Mouse (Mus musculus) natural killer cell, adult 2 months (primary cell): ENCODE measurements around the gene Henmt1.

Source experiments
- DNase-seq, 2 experiments: peaks; one replicate each; pipeline ENCODE4 v3.0.0; 2022; ENCODE audit warnings: low spot score in 2 of 2

The Henmt1 gene

DNA sequence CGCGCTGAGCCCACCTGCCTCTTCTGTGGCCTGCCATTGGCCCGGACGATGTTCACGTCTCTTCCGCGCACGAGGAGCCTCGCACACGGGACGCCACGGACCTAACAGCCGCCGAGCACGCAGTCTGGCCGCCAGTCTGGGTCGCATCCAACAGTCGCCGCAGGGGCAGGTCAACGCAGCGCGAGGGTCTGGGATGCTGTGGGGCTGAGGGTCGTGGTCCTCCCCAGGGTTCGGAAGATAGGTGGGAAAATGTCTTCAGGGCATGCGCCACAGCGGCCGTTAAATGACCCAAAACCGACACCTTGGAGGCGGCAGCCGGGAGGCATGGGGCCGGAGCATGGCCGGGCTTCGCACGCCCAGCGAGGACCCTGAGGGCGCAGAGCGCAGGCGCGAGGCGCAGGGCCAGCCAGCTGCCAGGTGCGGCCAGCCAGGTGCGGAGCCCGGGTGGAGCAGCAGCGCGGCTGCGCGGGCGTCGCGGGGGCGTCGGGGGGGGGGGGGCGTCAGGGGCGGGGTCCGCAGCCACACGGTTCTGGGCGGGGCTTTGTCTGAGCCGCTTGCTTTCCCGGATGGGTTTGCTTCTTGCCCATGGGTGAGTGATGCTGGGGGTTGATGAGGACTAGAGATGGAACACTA is 444 bp downstream of the Henmt1 start, which contains the start of gene Gm9857:
Gene Gm9857 (minus strand): TSS at position 445 of the 633 bp plus-strand sequence.
- no peak for DNase-seq

DNA sequence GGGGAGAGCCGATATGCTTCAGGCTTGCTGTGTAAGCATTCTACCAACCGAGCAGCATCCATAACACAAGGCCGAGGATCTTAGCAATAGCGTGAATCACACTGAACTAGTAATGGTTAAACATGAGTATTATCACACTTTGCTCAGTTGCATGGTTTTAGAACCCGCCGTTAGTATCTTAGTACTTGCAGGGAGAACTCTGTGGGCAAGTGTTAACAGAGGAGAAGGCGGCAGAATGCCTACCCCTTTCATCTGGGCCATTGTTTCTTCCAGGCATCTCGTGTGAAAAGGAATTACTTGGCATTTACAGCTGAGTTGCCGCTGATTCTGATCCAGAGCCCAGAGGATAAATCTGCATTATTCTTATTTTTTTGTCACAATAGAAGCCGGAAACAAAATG is 1.3 kb downstream of the Henmt1 start:
- no peak for DNase-seq

DNA sequence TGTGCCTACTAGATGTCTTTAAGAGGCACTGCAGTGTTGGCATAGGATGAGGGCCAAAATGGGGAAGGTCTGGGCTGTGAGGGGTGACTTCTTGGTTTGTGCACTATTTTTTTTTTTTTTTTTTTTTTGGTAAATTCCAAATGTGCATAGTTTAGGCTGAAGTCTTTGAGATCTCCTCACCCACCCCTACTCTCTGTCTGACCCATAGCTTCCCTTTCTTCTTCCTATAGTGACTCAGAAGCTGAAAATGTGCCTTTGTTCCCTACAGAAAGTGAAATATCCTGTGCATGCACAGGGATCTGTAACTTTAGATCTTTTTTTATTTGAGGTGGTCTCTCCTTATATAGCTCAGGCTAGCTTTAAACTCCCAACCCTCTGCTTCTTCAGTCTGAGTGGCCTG is 18.3 kb downstream of the Henmt1 start:
- DNase-seq: no peak

DNA sequence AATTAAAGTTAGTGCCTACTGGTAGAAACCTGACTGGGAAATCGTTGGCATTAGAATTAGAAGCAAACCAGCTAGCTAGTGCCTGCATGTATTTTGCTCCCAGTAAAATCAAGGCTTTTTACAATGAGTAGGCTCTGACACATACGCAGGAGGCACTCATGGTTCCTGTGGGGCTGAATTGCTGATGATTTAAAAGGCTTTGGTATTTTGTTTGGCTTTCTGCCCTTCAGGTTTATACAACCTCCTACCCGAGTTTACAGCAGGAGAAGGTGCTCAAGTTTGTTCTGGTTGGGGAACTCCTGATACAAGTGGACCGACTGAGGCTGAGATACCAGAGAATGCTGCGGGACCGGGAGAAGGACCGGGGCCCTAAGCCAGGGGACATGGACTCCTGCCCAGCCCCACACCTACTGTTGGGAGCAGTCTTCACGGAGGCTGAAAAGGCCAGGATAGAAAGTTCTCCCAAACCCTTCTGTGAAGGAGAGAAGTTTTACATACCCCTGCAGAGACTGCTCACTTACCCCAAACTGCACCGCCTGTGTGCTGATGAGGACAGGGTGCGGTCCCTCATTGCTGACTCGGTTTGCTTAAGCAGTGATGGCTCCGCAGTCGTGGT is 20.1 kb downstream of the Henmt1 start:
- DNase-seq: no peak

DNA sequence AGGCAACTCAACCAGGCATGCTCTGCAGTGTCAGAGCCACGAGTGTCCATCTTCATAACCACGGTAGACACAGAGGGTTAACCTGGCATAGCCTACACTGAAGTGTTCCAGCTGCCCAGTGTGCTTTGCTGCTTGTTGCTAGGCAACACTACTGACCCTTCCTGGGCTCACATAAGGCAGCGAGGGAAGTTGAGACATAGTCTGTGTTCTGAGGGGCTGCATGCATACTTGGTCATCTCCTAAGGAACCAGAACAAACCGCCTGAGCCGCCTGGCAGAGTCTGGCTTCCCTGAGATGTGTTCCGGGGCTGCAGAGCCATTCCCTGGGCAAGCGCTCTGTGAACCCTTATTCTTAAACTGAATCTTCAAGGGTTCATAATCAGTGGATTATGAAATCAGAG is 21.6 kb downstream of the Henmt1 start:
- DNase-seq: no peak

DNA sequence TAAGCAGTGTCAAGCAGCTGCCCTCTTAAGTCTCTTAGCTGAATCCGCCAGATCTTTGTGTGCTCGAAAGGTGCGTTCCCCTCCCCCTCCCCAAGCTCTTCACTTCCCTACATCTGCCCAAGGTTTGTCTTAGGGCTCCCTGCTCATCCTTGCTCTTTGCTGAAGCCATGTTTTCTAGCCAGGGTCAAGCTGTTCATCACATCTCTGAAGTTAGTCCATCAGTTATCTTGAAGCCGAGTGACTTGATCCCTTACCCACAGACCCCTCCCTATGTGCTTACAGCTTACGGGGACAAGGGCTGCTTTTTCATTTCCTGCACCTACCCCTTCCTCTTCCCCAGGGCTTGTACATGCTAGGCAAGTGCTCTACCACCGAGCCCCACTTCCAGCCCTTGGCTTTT is 22.0 kb downstream of the Henmt1 start:
- DNase-seq: no peak

DNA sequence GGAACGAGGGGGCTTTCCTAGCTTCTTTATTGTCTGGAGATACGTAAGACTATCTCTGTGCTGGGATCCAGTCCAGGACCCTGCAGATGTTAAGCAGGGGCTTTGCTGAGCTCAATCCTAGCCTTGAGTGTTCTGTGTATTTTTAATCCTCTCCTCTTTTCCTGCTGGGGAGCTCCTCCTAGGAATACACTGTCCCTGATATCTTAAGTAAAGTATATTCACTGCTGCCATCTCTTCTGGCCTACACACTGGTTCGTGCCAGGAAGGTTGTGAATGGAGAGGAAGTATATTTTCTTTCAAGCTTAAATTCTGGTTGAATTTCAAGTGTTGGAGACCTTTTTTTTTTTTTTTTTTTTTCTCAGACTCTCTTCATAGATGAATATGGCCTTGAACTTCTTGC is 23.6 kb downstream of the Henmt1 start:
- DNase-seq: no peak

DNA sequence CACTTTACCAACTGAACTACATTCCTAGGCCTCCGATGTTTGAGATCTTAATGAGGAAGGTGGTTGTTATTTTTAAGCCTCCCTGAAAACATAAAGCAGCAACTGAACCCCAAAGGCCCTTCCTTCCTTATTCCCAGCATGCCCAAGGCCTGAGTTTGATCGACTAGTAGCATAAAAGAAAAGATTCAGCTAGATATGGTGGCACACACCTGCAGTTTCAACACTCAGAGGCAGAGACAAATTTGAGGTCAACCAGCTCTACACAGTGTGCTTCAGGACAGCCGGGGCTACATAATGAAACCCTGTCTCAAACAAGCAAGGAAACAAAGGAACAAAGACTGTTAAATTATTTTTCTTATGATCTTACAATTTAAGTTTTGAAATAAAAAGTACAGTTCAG is 24.1 kb downstream of the Henmt1 start:
- no peak for DNase-seq

DNA sequence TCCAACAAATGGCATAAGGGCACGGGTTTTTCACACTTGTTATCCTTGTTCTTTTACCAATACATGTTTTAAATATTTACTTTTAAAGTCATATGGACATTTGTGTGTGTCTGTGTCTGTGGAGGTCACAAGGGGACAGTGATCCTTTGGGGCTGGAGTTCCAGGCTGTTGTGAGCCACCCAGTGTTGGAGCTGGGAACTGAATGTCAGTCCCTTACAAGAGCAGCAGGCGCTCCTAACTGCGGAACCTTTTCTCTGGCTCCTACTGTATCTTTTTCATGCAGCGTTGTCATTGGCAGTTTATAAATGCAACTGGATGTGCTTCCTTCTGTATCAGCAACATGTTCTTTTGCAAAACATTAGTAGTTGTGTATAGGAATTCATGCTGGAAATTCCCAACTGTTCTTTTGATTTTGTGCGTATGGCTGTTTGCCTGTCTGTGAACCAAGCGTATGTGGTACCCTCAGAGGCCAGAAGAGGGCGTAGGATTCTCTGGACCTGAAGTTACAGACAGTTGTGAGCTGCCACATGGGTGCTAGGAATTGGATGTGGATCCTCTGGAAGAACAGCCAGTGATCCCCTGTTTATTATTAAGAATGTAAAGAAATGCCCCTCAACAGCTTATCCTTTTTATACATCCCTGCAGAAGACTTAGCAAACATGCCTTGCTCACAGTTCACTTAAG is 24.8 kb downstream of the Henmt1 start:
- DNase-seq: no peak

DNA sequence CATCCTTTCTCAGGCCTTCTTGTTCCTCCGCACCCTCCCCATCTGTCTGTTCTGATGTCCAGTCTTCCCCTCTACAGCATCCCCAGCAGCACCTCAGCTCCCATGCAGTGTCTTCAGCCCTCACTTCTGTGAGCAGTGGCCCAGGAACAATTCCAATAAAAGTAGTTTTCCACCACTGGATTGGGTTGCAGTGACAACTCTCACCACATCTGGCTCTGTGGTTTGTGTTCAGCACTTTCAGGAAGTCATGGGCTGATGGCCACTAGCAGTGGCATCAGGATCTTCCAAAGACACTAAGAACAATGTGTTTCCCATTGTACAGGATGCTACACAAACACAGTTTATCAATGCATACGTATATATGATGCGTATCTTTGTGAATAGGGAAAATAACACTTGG is 26.4 kb downstream of the Henmt1 start:
- DNase-seq: no peak

DNA sequence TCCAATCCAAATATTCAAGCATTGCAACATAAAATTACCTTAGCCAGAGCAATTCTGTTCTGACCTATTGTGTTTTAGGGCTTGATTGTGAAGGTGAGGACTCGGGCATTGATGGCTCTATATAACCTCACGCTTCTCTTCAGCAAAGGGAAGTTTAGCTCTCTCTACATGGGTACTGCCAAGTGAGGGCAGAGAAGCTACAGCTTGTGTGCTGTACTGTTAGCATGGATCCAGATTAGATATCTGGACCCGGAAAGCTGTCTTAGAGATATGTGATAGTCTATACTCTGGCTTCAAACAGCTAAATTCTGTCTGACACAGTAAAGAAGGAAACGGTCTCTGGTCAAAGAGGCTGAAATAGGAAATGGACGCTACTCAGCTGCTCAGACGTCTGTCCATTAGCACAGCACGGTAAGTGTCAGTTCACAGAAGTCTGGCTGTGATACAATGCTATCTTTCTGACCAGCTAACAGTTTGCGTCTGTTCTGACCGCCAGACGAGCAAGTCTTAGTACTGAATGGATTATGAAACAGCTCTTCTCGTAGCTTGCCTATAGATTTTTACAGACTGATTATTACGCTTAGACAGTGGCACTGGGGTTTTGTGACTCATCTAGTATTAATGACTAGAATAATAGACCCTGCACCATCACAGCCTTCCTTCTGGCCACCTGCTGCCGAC is 34.4 kb downstream of the Henmt1 start:
- DNase-seq: no peak

DNA sequence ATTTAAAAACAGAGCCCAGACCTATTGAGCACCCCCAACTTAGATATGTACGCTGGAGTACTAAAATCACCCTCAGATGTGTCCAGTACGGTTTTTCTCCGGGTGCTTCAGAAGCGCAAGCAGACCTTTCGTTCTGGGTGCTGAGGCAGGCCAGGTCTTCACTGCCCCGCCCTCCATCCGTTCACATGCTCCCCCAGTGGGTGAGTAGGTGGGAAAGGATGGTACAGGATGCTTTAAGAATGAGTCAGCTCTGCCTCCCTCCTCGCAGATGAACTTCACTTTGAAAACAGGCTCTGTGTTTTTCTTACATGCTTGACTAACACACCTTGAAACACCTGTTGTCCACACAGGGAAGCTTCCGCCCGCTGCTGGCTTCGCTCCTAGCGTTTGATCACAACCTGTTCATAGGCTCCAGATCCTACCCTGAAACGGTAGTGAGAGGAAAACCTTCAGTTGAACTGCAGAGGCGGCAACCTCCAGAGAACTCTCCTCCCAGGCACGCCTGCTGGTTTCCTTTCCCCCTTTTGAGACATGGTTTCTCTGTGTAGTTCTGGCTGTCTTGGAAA is 35.3 kb downstream of the Henmt1 start:
- DNase-seq: no peak

DNA sequence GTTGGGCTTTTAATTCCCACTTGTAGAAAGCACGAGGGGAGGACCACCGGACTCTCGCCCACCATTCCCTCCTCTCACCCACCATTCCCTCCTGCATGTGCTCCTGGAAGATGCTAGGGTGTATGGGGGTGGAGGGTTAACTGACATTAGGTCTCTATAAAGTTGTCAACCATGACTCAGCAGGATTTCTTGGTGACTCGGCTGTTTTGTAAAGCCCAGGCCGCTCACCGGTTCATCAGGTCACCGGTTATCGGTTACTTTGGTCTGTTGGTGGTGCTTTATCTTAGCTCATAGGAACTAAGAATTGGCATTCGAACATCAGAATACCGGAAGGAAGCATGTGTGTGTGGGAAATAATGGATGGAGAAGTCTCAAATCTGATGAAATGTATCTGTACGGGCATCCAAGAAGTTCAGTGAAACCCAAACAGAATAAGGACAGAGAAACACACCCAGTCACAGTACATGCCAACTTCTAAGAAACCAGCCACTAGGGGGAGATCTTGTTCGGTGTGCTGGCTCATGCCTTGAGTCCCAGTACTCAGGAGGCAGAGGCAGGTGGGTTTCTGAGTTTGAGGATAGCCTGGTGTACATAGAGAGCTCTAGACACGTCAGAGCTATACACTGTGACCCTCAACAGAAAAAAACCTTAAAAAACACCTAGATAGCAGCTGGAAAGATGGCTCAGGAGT is 37.8 kb downstream of the Henmt1 start:
- peak in 1 of 2 experiments; percentile 31 for DNase-seq

DNA sequence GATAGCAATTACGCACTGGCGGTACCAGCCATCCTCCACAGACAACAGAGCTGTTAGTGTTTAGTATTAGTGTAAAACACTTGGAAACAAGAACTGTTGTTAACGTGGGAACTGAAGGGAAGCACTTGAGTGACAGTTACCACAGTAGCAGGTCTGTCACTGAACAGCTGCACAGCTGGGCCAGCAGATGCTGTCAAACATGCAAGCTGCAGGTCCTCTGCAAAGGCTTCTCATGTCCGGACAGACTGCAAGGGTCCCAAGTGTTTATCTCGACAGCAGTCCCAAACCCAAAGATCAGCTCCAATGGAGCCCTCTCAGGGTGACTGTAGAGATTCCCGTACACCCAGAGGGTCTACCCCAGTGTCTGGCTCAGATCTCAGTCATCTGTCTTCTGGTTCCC is 42.3 kb downstream of the Henmt1 start:
- DNase-seq: no peak

DNA sequence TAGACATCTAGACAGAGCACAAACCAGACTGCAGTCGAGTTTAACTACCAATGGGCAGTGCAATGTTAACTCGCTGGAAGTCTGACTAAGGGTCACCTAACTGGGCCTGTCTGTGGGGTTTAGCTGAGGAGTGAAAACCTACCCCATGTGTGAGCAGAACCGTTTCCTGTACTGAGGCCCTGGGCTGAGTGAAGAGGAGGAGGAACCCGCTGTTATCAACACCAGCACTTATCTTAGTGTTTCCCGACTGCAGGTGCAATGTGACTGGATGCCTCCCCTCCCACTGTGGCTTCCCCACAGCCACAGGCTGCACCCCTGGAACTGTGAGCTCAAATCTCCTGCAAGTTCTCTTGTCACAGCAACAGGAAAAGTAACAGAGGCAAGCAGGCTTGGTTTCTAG is 44.3 kb downstream of the Henmt1 start:
- DNase-seq: no peak

DNA sequence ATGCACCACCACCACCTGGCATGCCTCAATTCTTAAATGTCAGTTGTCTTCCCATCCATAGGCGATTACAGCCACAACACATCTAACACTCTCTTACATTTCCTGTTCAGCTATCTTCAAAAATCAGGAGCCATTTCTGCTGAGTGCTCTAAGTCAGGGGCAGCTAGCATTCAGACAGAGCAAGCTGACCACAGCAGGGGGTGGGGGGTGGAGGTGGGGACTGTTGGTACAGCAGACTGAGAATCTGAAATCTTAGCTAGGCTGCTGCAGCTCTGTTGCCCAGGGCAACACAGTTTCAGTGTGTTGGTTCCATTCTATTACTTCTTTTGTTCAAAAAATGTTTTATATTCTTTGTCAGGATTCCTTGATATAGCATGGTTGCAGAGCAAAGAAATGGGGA is 46.9 kb downstream of the Henmt1 start:
- no peak for DNase-seq

DNA sequence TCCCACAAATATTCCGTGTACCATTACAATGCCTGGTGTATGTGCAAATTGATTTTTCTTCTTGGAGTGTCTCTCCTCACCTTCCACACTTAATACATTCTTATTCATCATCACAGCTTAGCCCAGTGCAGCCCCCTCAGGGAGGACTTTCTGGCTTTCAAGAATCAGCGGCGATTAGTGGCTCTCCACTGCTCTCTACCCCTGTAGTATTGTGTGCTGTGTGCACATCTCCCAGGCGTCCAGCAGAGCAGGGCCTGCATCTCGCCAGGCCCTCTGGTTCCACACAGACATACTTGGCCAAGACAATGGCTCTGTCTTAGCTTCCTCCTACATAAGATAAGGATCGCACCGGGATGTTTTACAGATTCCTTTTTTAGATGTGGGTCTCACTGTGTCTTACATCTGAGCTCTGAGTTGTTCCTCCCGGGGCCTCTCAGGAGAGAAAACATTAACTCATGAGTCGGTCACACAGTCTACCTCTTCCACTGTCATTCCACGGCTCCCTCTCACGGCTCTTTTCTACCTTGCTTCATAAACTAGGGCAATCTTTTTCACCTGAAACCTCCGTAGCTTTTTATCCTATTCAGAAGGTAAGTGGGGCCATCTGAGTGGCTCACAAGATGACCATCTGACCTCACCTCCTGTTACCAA is 47.5 kb downstream of the Henmt1 start:
- no peak for DNase-seq

DNA sequence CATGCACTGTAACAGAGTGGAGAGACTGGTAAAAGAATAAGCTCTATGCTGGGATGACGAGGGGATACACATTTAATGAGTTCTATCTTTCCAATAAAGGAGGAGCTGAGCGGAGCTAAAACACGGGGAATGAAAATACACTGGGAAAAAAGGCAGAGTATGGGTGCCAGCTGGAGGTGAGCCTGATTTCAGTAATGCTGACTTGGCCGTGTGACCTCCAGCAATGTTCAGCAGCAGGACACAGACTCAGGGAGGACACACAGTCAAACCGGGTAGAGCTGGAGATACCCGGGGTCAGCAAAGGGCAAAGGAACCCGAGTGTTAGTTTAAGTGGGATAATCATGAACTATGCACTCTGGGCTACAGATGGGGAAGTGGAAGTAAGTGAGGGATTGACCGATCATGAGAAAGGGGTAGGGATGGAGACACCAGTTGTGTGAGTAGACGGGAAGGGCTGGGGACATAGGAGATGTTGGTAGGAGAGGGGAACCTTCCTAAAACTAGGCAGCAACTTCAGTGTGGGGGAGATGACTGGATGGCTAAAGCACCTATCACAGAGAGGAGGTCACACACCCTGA is 50.4 kb downstream of the Henmt1 start:
- DNase-seq: no peak

DNA sequence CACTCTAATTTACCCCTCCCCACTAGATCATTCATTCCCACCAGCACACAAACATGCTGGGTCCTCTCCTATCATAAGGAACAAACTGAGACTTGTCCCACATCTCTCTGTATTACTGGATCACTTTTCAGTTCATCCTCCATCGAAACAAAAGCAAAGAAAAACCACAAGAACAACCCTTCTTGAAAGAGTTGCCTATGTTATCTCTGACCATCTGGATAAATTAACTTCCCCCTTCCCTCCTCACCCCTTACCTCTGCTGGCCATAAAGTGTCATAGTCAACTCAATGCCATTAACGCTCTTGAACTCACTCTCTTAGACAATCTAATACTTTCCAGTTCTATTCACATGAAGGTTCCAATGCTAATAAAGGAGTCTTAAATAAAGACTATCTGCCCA is 54.8 kb downstream of the Henmt1 start:
- no peak for DNase-seq

DNA sequence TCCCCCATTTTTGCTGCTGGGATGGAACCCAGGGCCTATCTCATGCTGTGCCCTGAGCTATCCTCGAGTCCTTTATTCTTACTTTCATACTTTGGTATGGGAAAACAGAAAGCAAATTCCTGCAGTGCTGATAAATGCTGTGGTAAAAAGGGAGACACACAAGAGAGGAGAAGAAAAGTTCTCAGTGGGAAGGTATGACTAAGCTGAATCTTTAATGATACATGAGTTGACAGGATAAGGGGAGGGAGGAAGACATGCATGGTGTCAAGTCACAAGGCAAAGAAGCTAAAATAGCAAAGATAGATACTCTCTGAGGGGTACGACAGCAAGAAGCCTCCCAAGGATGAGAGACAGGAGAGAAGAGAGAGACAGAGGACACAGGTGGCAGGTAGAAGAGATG is 55.7 kb downstream of the Henmt1 start:
- DNase-seq: no peak

DNA sequence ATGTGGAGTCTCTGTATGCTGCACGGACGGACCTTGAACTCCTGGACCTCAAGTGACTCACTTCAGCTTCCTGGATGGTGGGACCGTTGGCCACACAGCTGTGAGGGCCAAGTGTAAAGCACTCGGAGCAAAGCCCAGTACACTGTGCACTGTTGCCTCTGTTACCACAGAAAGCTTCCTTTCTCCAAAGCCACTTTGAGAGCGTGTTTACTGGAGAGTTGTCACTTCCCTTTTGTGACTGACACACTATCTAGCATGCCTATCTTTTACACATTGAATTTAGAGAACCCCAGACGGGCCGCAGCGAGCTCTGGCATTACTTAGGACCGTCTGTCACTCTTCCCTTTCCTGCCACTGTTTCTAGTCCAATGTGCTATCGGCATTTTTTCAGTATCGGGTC is 57.6 kb downstream of the Henmt1 start:
- peak; percentile 6 to 19 for DNase-seq
